Mouse (Mus musculus): Measurements from ENCODE around the gene Adgrb3. TPM values are rescaled to one million over a fixed set of nuclear protein-coding genes. Genes with fewer than 3 reads are reported as not detected.

Gene Adgrb3
- polyA plus RNA-seq, 1 experiment = not detected

GRCm38 (mm10) chr1:25755265-25755664 lies 74.2 kb downstream of the Adgrb3 start:
- TF ChIP-seq POLR2A (IDR thresholded peaks at IDR 0.05; ENCODE audit: borderline replicate concordance, extremely low read depth, low read depth, low read length) = no peak
- TF ChIP-seq CTCF (IDR thresholded peaks at IDR 0.05; ENCODE audit: insufficient read depth, low read length) = no peak
- Histone ChIP-seq H3K4me1 (ENCODE audit: control insufficient read depth, insufficient read depth, low read length) (no peaks in the 10 kb centered on the region), H3K4me3 (replicated peaks; ENCODE audit: extremely low read depth, low read depth, low read length) (no peak overlapping the region)
- no peak for DNase-seq

- DNase-seq = no peak
- 71% methylated on average over 4 of the region's 4 CpGs for WGBS
- H3K4me3 ChIP-seq (replicated peaks; ENCODE audit: extremely low read depth, low read depth, low read length) = no peak overlapping the region
- TF ChIP-seq POLR2A (IDR thresholded peaks at IDR 0.05; ENCODE audit: borderline replicate concordance, extremely low read depth, low read depth, low read length) = no peak
- TF ChIP-seq CTCF (IDR thresholded peaks at IDR 0.05; ENCODE audit: insufficient read depth, low read length) = no peak
- no peaks in the 10 kb centered on the region for H3K4me1 ChIP-seq (ENCODE audit: control insufficient read depth, insufficient read depth, low read length)
These were observed 75.0 kb downstream of the Adgrb3 start for GRCm38 (mm10) chr1:25754528-25754927.

GRCm38 (mm10) chr1:25745575-25745974 lies 83.9 kb downstream of the Adgrb3 start:
- no peak for TF ChIP-seq CTCF (IDR thresholded peaks at IDR 0.05; ENCODE audit: insufficient read depth, low read length)
- no peak for DNase-seq
- Histone ChIP-seq H3K4me1 (ENCODE audit: control insufficient read depth, insufficient read depth, low read length) (no peaks in the 10 kb centered on the region), H3K4me3 (replicated peaks; ENCODE audit: extremely low read depth, low read depth, low read length) (no peak overlapping the region)
- 89% methylated on average over 4 of the region's 4 CpGs for WGBS

- TF ChIP-seq CTCF (IDR thresholded peaks at IDR 0.05; ENCODE audit: insufficient read depth, low read length) = no peak
- TF ChIP-seq POLR2A (IDR thresholded peaks at IDR 0.05; ENCODE audit: borderline replicate concordance, extremely low read depth, low read depth, low read length) = no peak
These were observed 84.8 kb downstream of the Adgrb3 start for GRCm38 (mm10) chr1:25744736-25745135.

GRCm38 (mm10) chr1:25729844-25730243 lies 99.7 kb downstream of the Adgrb3 start:
- no peak overlapping the region for H3K4me3 ChIP-seq (replicated peaks; ENCODE audit: extremely low read depth, low read depth, low read length)
- no peaks in the 10 kb centered on the region for H3K4me1 ChIP-seq (ENCODE audit: control insufficient read depth, insufficient read depth, low read length)
- WGBS = 82% methylated on average over 5 of the region's 5 CpGs
- TF ChIP-seq CTCF (IDR thresholded peaks at IDR 0.05; ENCODE audit: insufficient read depth, low read length) = no peak
- no peak for TF ChIP-seq POLR2A (IDR thresholded peaks at IDR 0.05; ENCODE audit: borderline replicate concordance, extremely low read depth, low read depth, low read length)
- no peak for DNase-seq

More at GRCm38 (mm10) chr1:25744736-25745135, 84.8 kb downstream of the Adgrb3 start:
- no peak overlapping the region for H3K4me3 ChIP-seq (replicated peaks; ENCODE audit: extremely low read depth, low read depth, low read length)
- DNase-seq = no peak
- H3K4me1 ChIP-seq (ENCODE audit: control insufficient read depth, insufficient read depth, low read length) = no peaks in the 10 kb centered on the region
- WGBS = 72% methylated on average over 6 of the region's 6 CpGs

GRCm38 (mm10) chr1:25711474-25711873 lies 118.0 kb downstream of the Adgrb3 start:
- no peak for TF ChIP-seq CTCF (IDR thresholded peaks at IDR 0.05; ENCODE audit: insufficient read depth, low read length)
- TF ChIP-seq POLR2A (IDR thresholded peaks at IDR 0.05; ENCODE audit: borderline replicate concordance, extremely low read depth, low read depth, low read length) = no peak
- H3K4me1 ChIP-seq (ENCODE audit: control insufficient read depth, insufficient read depth, low read length) = no peaks in the 10 kb centered on the region
- 25% methylated on average over 1 of the region's 1 CpGs for WGBS
- no peak overlapping the region for H3K4me3 ChIP-seq (replicated peaks; ENCODE audit: extremely low read depth, low read depth, low read length)
- DNase-seq = no peak

- no peak for TF ChIP-seq POLR2A (IDR thresholded peaks at IDR 0.05; ENCODE audit: borderline replicate concordance, extremely low read depth, low read depth, low read length)
- no peak for TF ChIP-seq CTCF (IDR thresholded peaks at IDR 0.05; ENCODE audit: insufficient read depth, low read length)
- DNase-seq = no peak
- 70% methylated on average over 2 of the region's 2 CpGs for WGBS
- no peak overlapping the region for H3K4me3 ChIP-seq (replicated peaks; ENCODE audit: extremely low read depth, low read depth, low read length)
- no peaks in the 10 kb centered on the region for H3K4me1 ChIP-seq (ENCODE audit: control insufficient read depth, insufficient read depth, low read length)
These were observed 123.2 kb downstream of the Adgrb3 start for GRCm38 (mm10) chr1:25706299-25706698.

- Histone ChIP-seq H3K4me3 (replicated peaks; ENCODE audit: extremely low read depth, low read depth, low read length) (no peak overlapping the region), H3K4me1 (ENCODE audit: control insufficient read depth, insufficient read depth, low read length) (no peaks in the 10 kb centered on the region)
- WGBS = 83% methylated on average over 6 of the region's 6 CpGs
- no peak for DNase-seq
- TF ChIP-seq CTCF (IDR thresholded peaks at IDR 0.05; ENCODE audit: insufficient read depth, low read length) (no peak), POLR2A (IDR thresholded peaks at IDR 0.05; ENCODE audit: borderline replicate concordance, extremely low read depth, low read depth, low read length) (no peak)
These were observed 130.7 kb downstream of the Adgrb3 start for GRCm38 (mm10) chr1:25698702-25699250.

- WGBS = 74% methylated on average over 4 of the region's 4 CpGs
- H3K4me3 ChIP-seq (replicated peaks; ENCODE audit: extremely low read depth, low read depth, low read length) = no peak overlapping the region
- no peaks in the 10 kb centered on the region for H3K4me1 ChIP-seq (ENCODE audit: control insufficient read depth, insufficient read depth, low read length)
- DNase-seq = no peak
- TF ChIP-seq CTCF (IDR thresholded peaks at IDR 0.05; ENCODE audit: insufficient read depth, low read length) = no peak
- no peak for TF ChIP-seq POLR2A (IDR thresholded peaks at IDR 0.05; ENCODE audit: borderline replicate concordance, extremely low read depth, low read depth, low read length)
These were observed 132.3 kb downstream of the Adgrb3 start for GRCm38 (mm10) chr1:25697179-25697578.

- TF ChIP-seq POLR2A (IDR thresholded peaks at IDR 0.05; ENCODE audit: borderline replicate concordance, extremely low read depth, low read depth, low read length) (no peak), CTCF (IDR thresholded peaks at IDR 0.05; ENCODE audit: insufficient read depth, low read length) (no peak)
- no peak overlapping the region for H3K4me3 ChIP-seq (replicated peaks; ENCODE audit: extremely low read depth, low read depth, low read length)
- WGBS = 61% methylated on average over 3 of the region's 3 CpGs
- H3K4me1 ChIP-seq (ENCODE audit: control insufficient read depth, insufficient read depth, low read length) = no peaks in the 10 kb centered on the region
- DNase-seq = no peak
These were observed 132.7 kb downstream of the Adgrb3 start for GRCm38 (mm10) chr1:25696771-25697170.

All from lung, adult 2 months (tissue).